Comparison of ENCODE assay signal across 9 mouse cellular contexts in genomic region chr17:84095829-84096228, GRCm38 (mm10).
A peak's percentile ranks its signal among the peaks of the same experiment; 100 is the strongest.
DNase-seq lines count a peak whose midpoint lies in the region; ATAC-seq and TF ChIP-seq lines count a peak whose summit lies in the region.
"Had no signal": no experiment of that assay in that cellular context is flagged by ENCODE, and none has a peak within 500 bp of the region (broad histone marks: within the 10 kb centered on the region; RNA-seq: fewer than 3 reads in every experiment).

No protein-coding gene starts in this region.

- 17% methylated on average over 4 of the region's 4 CpGs for WGBS in forebrain, embryonic 16.5 days
- WGBS in liver, postnatal 0 days (ENCODE audit: insufficient replicate concordance) = 58% methylated on average over 4 of the region's 4 CpGs

- no peak overlapping the region for H3K4me3 ChIP-seq in bone marrow macrophage, adult 2 months (ENCODE audit: insufficient read depth, low read length)
- H3K4me3 ChIP-seq in forebrain, embryonic 16.5 days (replicated peaks; ENCODE audit: low read length) = no peak overlapping the region; the same call in 1 of the 2 replicates
- no peak overlapping the region for H3K4me3 ChIP-seq in liver, postnatal 0 days (ENCODE audit: low read depth, low read length)

- H3K9me3 ChIP-seq in forebrain, embryonic 16.5 days (ENCODE audit: control insufficient read depth, low read length) = no peaks in the 10 kb centered on the region
- H3K9me3 ChIP-seq in liver, postnatal 0 days (ENCODE audit: low read length) = no peaks in the 10 kb centered on the region

- no peaks in the 10 kb centered on the region for H3K36me3 ChIP-seq in forebrain, embryonic 16.5 days (ENCODE audit: control insufficient read depth, insufficient read depth)
- no peaks in the 10 kb centered on the region for H3K36me3 ChIP-seq in liver, postnatal 0 days (replicated peaks; ENCODE audit: insufficient read depth, low read length)

- intact Hi-C loops in heart, postnatal 25 days (cut with DNase I) = no loop called here

- no peak for ATAC-seq in forebrain, embryonic 16.5 days
- no peak for ATAC-seq in liver, postnatal 0 days
- ATAC-seq: Patski had no signal

- no peak overlapping the region; the same call in 1 of the 2 replicates for H3K9ac ChIP-seq in forebrain, embryonic 16.5 days (replicated peaks; ENCODE audit: low read depth, low read length)
- H3K9ac ChIP-seq in liver, postnatal 0 days (replicated peaks) = no peak overlapping the region

- peak; percentile 85 for DNase-seq in heart, adult 11 months
- DNase-seq in heart, postnatal 25 days (ENCODE audit: low spot score) = no peak
- no peak for DNase-seq in liver, postnatal 0 days
- DNase-seq in frontal cortex, postnatal 14 days (ENCODE audit: low spot score in 2 of 2) = no peak
- DNase-seq in cerebellum, adult 8-10 months = no peak
- no peak for DNase-seq in adipocyte (ENCODE audit: low spot score)

- no peak for TF ChIP-seq EP300 in liver, postnatal 0 days (IDR thresholded peaks at IDR 0.05; ENCODE audit: low read depth)

- peak overlapping the region; percentile 55; the same call in 1 of the 2 replicates for H3K27ac ChIP-seq in bone marrow macrophage, adult 2 months (ENCODE audit: insufficient read depth, low read depth, low read length)
- H3K27ac ChIP-seq in forebrain, embryonic 16.5 days (ENCODE audit: low read length) = peak overlapping the region; percentile 81
- peak overlapping the region; percentile 48; the same call in 1 of the 2 replicates for H3K27ac ChIP-seq in liver, postnatal 0 days (ENCODE audit: low read depth)

- H3K4me2 ChIP-seq in forebrain, embryonic 16.5 days (ENCODE audit: low read length) = no peak overlapping the region; the same call in 1 of the 2 replicates
- peak overlapping the region; percentile 71; the same call in 1 of the 2 replicates for H3K4me2 ChIP-seq in liver, postnatal 0 days (ENCODE audit: low read depth, low read length)

- no peaks in the 10 kb centered on the region for H3K27me3 ChIP-seq in forebrain, embryonic 16.5 days (replicated peaks; ENCODE audit: control insufficient read depth, insufficient read depth, low read length)
- H3K27me3 ChIP-seq in liver, postnatal 0 days (ENCODE audit: insufficient read depth, low read length) = peaks cover 23% of the 10 kb centered on the region
- H3K27me3 ChIP-seq: Patski had no signal

- TF ChIP-seq CTCF in bone marrow macrophage, adult 2 months (IDR thresholded peaks at IDR 0.05; ENCODE audit: low read depth, low read length) = no peak
- no peak for TF ChIP-seq CTCF in liver, postnatal 0 days (IDR thresholded peaks at IDR 0.05; ENCODE audit: low read depth)

- TF ChIP-seq POLR2A in bone marrow macrophage, adult 2 months (IDR thresholded peaks at IDR 0.05; ENCODE audit: borderline replicate concordance, low read depth, low read length) = no peak

- peaks cover 33% of the 10 kb centered on the region for H3K4me1 ChIP-seq in bone marrow macrophage, adult 2 months (ENCODE audit: control insufficient read depth, insufficient read depth, low read length)
- peaks cover 22% of the 10 kb centered on the region for H3K4me1 ChIP-seq in forebrain, embryonic 16.5 days (replicated peaks; ENCODE audit: control insufficient read depth, insufficient read depth, low read length)
- H3K4me1 ChIP-seq in liver, postnatal 0 days (ENCODE audit: insufficient read depth) = peaks cover 14% of the 10 kb centered on the region
